Mouse (Mus musculus) adipocyte (in vitro differentiated cells): ENCODE data around the gene Dlg2.

Experiments
- DNase-seq: peaks from one replicate; pipeline ENCODE4 v3.0.0-alpha.2; 2016; ENCODE audit warnings: low spot score

Gene Dlg2

GRCm38 (mm10) chr7:92392052-92392640 is 1915.7 kb downstream of the Dlg2 start:
- DNase-seq, result no peak

- DNase-seq, result no peak
Measured at GRCm38 (mm10) chr7:92396783-92397182, 1920.3 kb downstream of the Dlg2 start.

GRCm38 (mm10) chr7:92398841-92399240 is 1922.4 kb downstream of the Dlg2 start:
- DNase-seq, result no peak

- DNase-seq, result no peak
Measured at GRCm38 (mm10) chr7:92400551-92400950, 1924.1 kb downstream of the Dlg2 start.

- DNase-seq, result no peak
Measured at GRCm38 (mm10) chr7:92401001-92401688, 1924.7 kb downstream of the Dlg2 start.

- no peak for DNase-seq
Measured at GRCm38 (mm10) chr7:92408479-92408878, 1932.0 kb downstream of the Dlg2 start.

GRCm38 (mm10) chr7:92420474-92420873 is 1944.0 kb downstream of the Dlg2 start:
- no peak for DNase-seq

GRCm38 (mm10) chr7:92423017-92423416 is 1946.5 kb downstream of the Dlg2 start:
- no peak for DNase-seq

GRCm38 (mm10) chr7:92424703-92425102 is 1948.2 kb downstream of the Dlg2 start:
- DNase-seq, result peak; percentile 20

GRCm38 (mm10) chr7:92427280-92427679 is 1950.8 kb downstream of the Dlg2 start:
- DNase-seq, result no peak

GRCm38 (mm10) chr7:92428629-92429028 is 1952.2 kb downstream of the Dlg2 start:
- DNase-seq, result no peak

- no peak for DNase-seq
Measured at GRCm38 (mm10) chr7:92430254-92430653, 1953.8 kb downstream of the Dlg2 start.

GRCm38 (mm10) chr7:92437168-92437567 is 1960.7 kb downstream of the Dlg2 start:
- DNase-seq, result no peak

GRCm38 (mm10) chr7:92439503-92440487 is 1963.3 kb downstream of the Dlg2 start:
- no peak for DNase-seq

GRCm38 (mm10) chr7:92441611-92442010 is 1965.1 kb downstream of the Dlg2 start:
- DNase-seq, result no peak

- no peak for DNase-seq
Measured at GRCm38 (mm10) chr7:92442082-92442481, 1965.6 kb downstream of the Dlg2 start.

GRCm38 (mm10) chr7:92447938-92448337 is 1971.5 kb downstream of the Dlg2 start:
- no peak for DNase-seq

GRCm38 (mm10) chr7:92448782-92449575 is 1972.5 kb downstream of the Dlg2 start:
- no peak for DNase-seq

- DNase-seq, result peak; percentile 65
Measured at GRCm38 (mm10) chr7:92454176-92454575, 1977.7 kb downstream of the Dlg2 start.

GRCm38 (mm10) chr7:92455927-92456326 is 1979.5 kb downstream of the Dlg2 start:
- DNase-seq, result no peak

GRCm38 (mm10) chr7:92457791-92458190 is 1981.3 kb downstream of the Dlg2 start:
- DNase-seq, result no peak

- no peak for DNase-seq
Measured at GRCm38 (mm10) chr7:92458308-92458707, 1981.8 kb downstream of the Dlg2 start.
